Mouse (Mus musculus): ENCODE results near the gene Dedd2. TPM values are rescaled to one million over a fixed set of nuclear protein-coding genes. Genes with fewer than 3 reads are reported as not detected.

The Dedd2 gene
- polyA plus RNA-seq, 1 experiment from 2014 or later = 5.7 TPM

GRCm38 (mm10) chr7:25174343-25174742 lies 46.1 kb downstream of the Dedd2 start:
- no peak for ATAC-seq (ENCODE audit: insufficient number of reproducible peaks, insufficient read depth, low FRiP score, low read depth)
- no peak overlapping the region for H3K9ac ChIP-seq (ENCODE audit: low read length)
- no peak overlapping the region for H3K27ac ChIP-seq (replicated peaks in 1 of 2; ENCODE audit: control insufficient read depth in 1 of 2, insufficient read depth in 1 of 2, low read depth in 2 of 2, low read length in 2 of 2)
- H3K9me3 ChIP-seq (ENCODE audit: control insufficient read depth, low read length) = no peaks in the 10 kb centered on the region
- WGBS = 50% methylated on average over 10 of the region's 11 CpGs
- H3K4me3 ChIP-seq (ENCODE audit: control insufficient read depth in 1 of 2, insufficient read depth in 1 of 2, low read depth in 1 of 2, low read length in 2 of 2) = no peak overlapping the region
- H3K4me1 ChIP-seq (ENCODE audit: control insufficient read depth in 2 of 2, insufficient read depth in 2 of 2, low read length in 2 of 2) = peaks cover 0 to 9% of the 10 kb centered on the region in 2 experiments; a peak in 1 of 4 replicates
- no peaks in the 10 kb centered on the region for H3K36me3 ChIP-seq (ENCODE audit: control insufficient read depth, insufficient read depth, low read length)
- H3K27me3 ChIP-seq (ENCODE audit: control insufficient read depth, insufficient read depth, low read length) = peaks cover 71% of the 10 kb centered on the region
- H3K4me2 ChIP-seq (ENCODE audit: low read length) = no peak overlapping the region

DNA sequence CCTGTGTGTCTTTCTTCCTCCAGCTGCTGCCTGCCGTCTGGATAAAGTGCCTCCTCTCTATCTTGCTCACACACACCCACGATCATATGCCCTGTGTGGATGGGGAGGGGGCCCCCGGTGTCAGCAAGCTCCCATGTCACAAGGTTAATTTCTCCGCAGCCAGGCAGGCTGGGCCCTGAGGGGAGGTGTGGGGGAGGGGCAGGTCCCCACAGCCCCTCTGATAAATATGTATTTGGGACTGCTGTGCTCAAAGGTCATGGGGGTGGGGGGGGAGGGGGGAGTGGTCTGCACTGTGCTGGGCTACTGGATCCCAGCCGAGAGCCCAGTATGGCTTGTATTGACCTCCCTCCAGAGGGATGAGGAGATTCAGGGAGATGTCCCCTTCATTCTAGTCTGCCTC lies 47.7 kb downstream of the Dedd2 start:
- Histone ChIP-seq H3K4me1 (ENCODE audit: control insufficient read depth in 2 of 2, insufficient read depth in 2 of 2, low read length in 2 of 2) (no peaks in the 10 kb centered on the region), H3K4me3 (ENCODE audit: control insufficient read depth in 1 of 2, insufficient read depth in 1 of 2, low read depth in 1 of 2, low read length in 2 of 2) (no peak overlapping the region), H3K9ac (ENCODE audit: low read length) (no peak overlapping the region), H3K36me3 (ENCODE audit: control insufficient read depth, insufficient read depth, low read length) (no peaks in the 10 kb centered on the region), H3K27me3 (ENCODE audit: control insufficient read depth, insufficient read depth, low read length) (peaks cover 54% of the 10 kb centered on the region), H3K27ac (replicated peaks in 1 of 2; ENCODE audit: control insufficient read depth in 1 of 2, insufficient read depth in 1 of 2, low read depth in 2 of 2, low read length in 2 of 2) (no peak overlapping the region), H3K4me2 (ENCODE audit: low read length) (no peak overlapping the region), H3K9me3 (ENCODE audit: control insufficient read depth, low read length) (no peaks in the 10 kb centered on the region)
- WGBS = 44% methylated on average over 5 of the region's 5 CpGs
- no peak for ATAC-seq (ENCODE audit: insufficient number of reproducible peaks, insufficient read depth, low FRiP score, low read depth)

DNA sequence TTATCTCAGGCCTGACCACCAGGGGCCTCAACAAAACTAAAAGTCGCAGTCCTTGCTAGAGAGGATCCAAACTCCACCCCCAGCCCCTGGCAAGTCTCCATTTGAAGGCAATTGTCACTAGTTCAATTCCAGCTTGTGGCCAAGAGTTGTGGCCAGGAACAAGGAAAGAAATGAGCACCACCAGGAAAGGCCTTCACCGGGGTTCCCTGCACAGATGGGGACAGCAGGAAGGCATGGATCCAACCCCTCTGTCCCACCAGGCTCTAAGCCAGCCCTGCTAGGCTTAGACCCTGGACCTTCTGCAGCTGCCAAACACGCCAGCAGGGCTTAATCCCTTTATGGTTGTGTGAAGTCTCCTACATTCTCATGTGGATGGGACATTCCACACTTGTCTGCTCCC lies 49.8 kb downstream of the Dedd2 start:
- Histone ChIP-seq H3K36me3 (ENCODE audit: control insufficient read depth, insufficient read depth, low read length) (no peaks in the 10 kb centered on the region), H3K27me3 (ENCODE audit: control insufficient read depth, insufficient read depth, low read length) (peaks cover 44% of the 10 kb centered on the region)

DNA sequence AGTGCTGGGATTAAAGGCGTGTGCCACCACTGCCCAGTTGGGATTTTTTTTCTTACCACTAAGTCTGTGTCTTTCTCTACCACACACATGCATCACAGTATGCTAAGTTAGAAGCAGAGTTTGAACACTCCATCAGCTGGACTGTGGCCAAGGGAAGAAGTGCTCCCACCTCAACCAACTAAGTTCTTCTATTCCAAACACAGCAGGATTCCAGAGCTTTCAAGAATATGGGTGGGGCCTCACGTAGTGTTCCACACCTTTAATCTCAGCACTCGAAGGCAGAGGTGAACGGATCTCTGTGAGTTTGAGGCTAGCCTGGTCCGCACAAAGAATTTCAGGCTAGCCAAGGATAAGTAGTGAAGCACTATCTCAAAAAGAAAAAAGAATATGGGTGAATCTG lies 54.3 kb downstream of the Dedd2 start:
- Histone ChIP-seq H3K27me3 (ENCODE audit: control insufficient read depth, insufficient read depth, low read length) (peaks cover 24% of the 10 kb centered on the region), H3K4me3 (ENCODE audit: control insufficient read depth in 1 of 2, insufficient read depth in 1 of 2, low read depth in 1 of 2, low read length in 2 of 2) (no peak overlapping the region), H3K36me3 (ENCODE audit: control insufficient read depth, insufficient read depth, low read length) (no peaks in the 10 kb centered on the region), H3K27ac (replicated peaks in 1 of 2; ENCODE audit: control insufficient read depth in 1 of 2, insufficient read depth in 1 of 2, low read depth in 2 of 2, low read length in 2 of 2) (no peak overlapping the region), H3K4me1 (ENCODE audit: control insufficient read depth in 2 of 2, insufficient read depth in 2 of 2, low read length in 2 of 2) (no peaks in the 10 kb centered on the region), H3K4me2 (ENCODE audit: low read length) (no peak overlapping the region), H3K9ac (ENCODE audit: low read length) (no peak overlapping the region), H3K9me3 (ENCODE audit: control insufficient read depth, low read length) (no peaks in the 10 kb centered on the region)
- no peak for ATAC-seq (ENCODE audit: insufficient number of reproducible peaks, insufficient read depth, low FRiP score, low read depth)
- whole genome bisulfite sequencing = 77% methylated on average over 5 of the region's 5 CpGs

More for the DNA sequence above, 49.8 kb downstream of the Dedd2 start:
- Histone ChIP-seq H3K4me2 (ENCODE audit: low read length) (no peak overlapping the region), H3K9ac (ENCODE audit: low read length) (no peak overlapping the region), H3K4me3 (ENCODE audit: control insufficient read depth in 1 of 2, insufficient read depth in 1 of 2, low read depth in 1 of 2, low read length in 2 of 2) (no peak overlapping the region), H3K4me1 (ENCODE audit: control insufficient read depth in 2 of 2, insufficient read depth in 2 of 2, low read length in 2 of 2) (no peaks in the 10 kb centered on the region), H3K9me3 (ENCODE audit: control insufficient read depth, low read length) (no peaks in the 10 kb centered on the region), H3K27ac (replicated peaks in 1 of 2; ENCODE audit: control insufficient read depth in 1 of 2, insufficient read depth in 1 of 2, low read depth in 2 of 2, low read length in 2 of 2) (no peak overlapping the region)
- WGBS = 18% methylated on average over 3 of the region's 3 CpGs
- no peak; the same call in 1 of the 2 replicates for ATAC-seq (ENCODE audit: insufficient number of reproducible peaks, insufficient read depth, low FRiP score, low read depth)

- Histone ChIP-seq H3K9ac (ENCODE audit: low read length) (no peak overlapping the region), H3K4me3 (ENCODE audit: control insufficient read depth in 1 of 2, insufficient read depth in 1 of 2, low read depth in 1 of 2, low read length in 2 of 2) (no peak overlapping the region), H3K27me3 (ENCODE audit: control insufficient read depth, insufficient read depth, low read length) (peaks cover 59% of the 10 kb centered on the region), H3K9me3 (ENCODE audit: control insufficient read depth, low read length) (no peaks in the 10 kb centered on the region), H3K27ac (replicated peaks in 1 of 2; ENCODE audit: control insufficient read depth in 1 of 2, insufficient read depth in 1 of 2, low read depth in 2 of 2, low read length in 2 of 2) (no peak overlapping the region), H3K36me3 (ENCODE audit: control insufficient read depth, insufficient read depth, low read length) (no peaks in the 10 kb centered on the region), H3K4me1 (ENCODE audit: control insufficient read depth in 2 of 2, insufficient read depth in 2 of 2, low read length in 2 of 2) (peaks cover 0 to 4% of the 10 kb centered on the region in 2 experiments; a peak in 1 of 4 replicates), H3K4me2 (ENCODE audit: low read length) (no peak overlapping the region)
- WGBS = 8% methylated on average over 14 of the region's 14 CpGs
- no peak for ATAC-seq (ENCODE audit: insufficient number of reproducible peaks, insufficient read depth, low FRiP score, low read depth)
These were observed 64.2 kb downstream of the Dedd2 start for GRCm38 (mm10) chr7:25156158-25156648.

DNA sequence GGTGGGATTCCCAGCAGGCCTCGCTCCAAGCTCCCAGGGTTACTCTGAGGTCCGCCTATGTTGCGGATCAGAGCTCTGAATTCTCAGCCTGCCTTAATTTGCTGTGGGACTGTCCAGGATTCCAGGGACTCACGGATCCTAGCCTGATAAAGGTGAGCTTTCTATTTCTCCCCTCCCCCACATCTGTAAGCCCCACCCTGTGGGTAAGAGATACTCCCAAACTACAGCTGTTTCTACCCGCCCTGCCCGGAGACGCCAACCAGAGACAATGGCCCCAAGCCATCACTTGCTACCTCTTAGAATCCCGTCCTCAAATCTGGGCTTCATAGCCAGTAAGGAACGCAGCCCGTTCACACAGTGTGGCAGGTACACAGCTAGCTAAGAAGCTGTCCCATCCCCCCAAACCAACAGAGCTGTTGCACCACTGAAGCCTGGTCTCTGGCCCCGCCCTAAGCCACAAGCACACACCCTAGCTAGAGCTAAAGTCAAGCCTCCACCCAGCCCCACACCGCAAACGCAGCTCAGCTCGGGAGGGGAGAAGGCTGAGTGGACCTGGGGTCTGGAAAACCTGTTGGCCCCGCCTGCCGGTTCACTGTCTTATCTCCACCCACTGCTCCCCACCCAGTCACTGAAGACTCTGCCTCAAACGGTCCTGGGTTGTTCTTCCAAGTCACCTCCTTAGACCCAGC lies 64.8 kb downstream of the Dedd2 start:
- Histone ChIP-seq H3K27ac (replicated peaks in 1 of 2; ENCODE audit: control insufficient read depth in 1 of 2, insufficient read depth in 1 of 2, low read depth in 2 of 2, low read length in 2 of 2) (no peak overlapping the region), H3K4me3 (ENCODE audit: control insufficient read depth in 1 of 2, insufficient read depth in 1 of 2, low read depth in 1 of 2, low read length in 2 of 2) (no peak overlapping the region), H3K9me3 (ENCODE audit: control insufficient read depth, low read length) (no peaks in the 10 kb centered on the region), H3K4me1 (ENCODE audit: control insufficient read depth in 2 of 2, insufficient read depth in 2 of 2, low read length in 2 of 2) (peaks cover 0 to 4% of the 10 kb centered on the region in 2 experiments; a peak in 1 of 4 replicates), H3K9ac (ENCODE audit: low read length) (no peak overlapping the region), H3K36me3 (ENCODE audit: control insufficient read depth, insufficient read depth, low read length) (no peaks in the 10 kb centered on the region), H3K27me3 (ENCODE audit: control insufficient read depth, insufficient read depth, low read length) (peaks cover 64% of the 10 kb centered on the region), H3K4me2 (ENCODE audit: low read length) (peak overlapping the region; percentile 21)
- no peak for ATAC-seq (ENCODE audit: insufficient number of reproducible peaks, insufficient read depth, low FRiP score, low read depth)
- WGBS = 7% methylated on average over 17 of the region's 17 CpGs

DNA sequence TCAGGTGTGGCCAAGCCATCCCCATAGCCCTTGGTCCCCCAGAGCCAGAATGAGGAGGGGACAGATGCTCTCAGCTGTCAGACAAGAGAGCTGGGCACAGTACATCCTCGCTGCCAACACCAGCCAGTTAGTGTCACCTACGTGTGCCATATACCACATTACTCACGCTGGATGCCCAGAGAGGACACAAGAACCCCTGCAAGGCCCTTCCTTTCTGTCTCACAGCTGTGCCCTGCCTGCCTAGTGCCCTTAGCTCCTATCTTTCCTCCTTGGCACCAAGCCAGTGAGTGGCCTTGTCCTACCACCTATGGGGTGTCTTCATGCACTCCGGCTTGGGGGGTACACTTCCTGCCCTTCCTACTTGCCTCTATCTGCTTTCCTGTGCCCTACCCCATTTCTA lies 65.8 kb downstream of the Dedd2 start:
- H3K27ac ChIP-seq (replicated peaks in 1 of 2; ENCODE audit: control insufficient read depth in 1 of 2, insufficient read depth in 1 of 2, low read depth in 2 of 2, low read length in 2 of 2) = no peak overlapping the region
- no peak for ATAC-seq (ENCODE audit: insufficient number of reproducible peaks, insufficient read depth, low FRiP score, low read depth)
- H3K4me1 ChIP-seq (ENCODE audit: control insufficient read depth in 2 of 2, insufficient read depth in 2 of 2, low read length in 2 of 2) = peaks cover 0 to 4% of the 10 kb centered on the region in 2 experiments; a peak in 1 of 4 replicates
- no peaks in the 10 kb centered on the region for H3K9me3 ChIP-seq (ENCODE audit: control insufficient read depth, low read length)
- no peak overlapping the region for H3K9ac ChIP-seq (ENCODE audit: low read length)
- no peaks in the 10 kb centered on the region for H3K36me3 ChIP-seq (ENCODE audit: control insufficient read depth, insufficient read depth, low read length)
- WGBS = 68% methylated on average over 4 of the region's 4 CpGs
- no peak overlapping the region for H3K4me2 ChIP-seq (ENCODE audit: low read length)
- no peak overlapping the region for H3K4me3 ChIP-seq (ENCODE audit: control insufficient read depth in 1 of 2, insufficient read depth in 1 of 2, low read depth in 1 of 2, low read length in 2 of 2)
- H3K27me3 ChIP-seq (ENCODE audit: control insufficient read depth, insufficient read depth, low read length) = peaks cover 74% of the 10 kb centered on the region

DNA sequence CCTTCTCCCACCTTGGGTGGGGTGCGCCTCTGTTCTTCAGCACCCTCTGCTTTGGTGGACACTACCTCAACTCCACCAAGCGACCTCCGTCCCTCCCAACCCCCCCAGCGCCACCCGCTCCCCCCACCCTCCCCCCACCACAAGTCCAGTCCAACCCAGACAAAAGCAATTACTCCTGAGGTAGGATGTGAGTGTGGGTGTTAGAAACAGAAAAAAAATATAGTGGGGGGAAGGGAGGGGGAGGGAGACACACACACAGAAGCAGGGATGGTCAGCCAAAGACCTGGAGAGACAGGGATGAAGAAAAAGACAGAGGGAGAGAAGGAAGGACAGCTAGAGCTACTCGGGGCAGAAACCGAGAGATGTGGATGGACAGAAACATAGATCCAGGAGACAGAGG lies 66.6 kb downstream of the Dedd2 start:
- Histone ChIP-seq H3K4me2 (ENCODE audit: low read length) (no peak overlapping the region), H3K27ac (replicated peaks in 1 of 2; ENCODE audit: control insufficient read depth in 1 of 2, insufficient read depth in 1 of 2, low read depth in 2 of 2, low read length in 2 of 2) (no peak overlapping the region), H3K4me1 (ENCODE audit: control insufficient read depth in 2 of 2, insufficient read depth in 2 of 2, low read length in 2 of 2) (peaks cover 0 to 4% of the 10 kb centered on the region in 2 experiments; a peak in 1 of 4 replicates), H3K9me3 (ENCODE audit: control insufficient read depth, low read length) (no peaks in the 10 kb centered on the region), H3K36me3 (ENCODE audit: control insufficient read depth, insufficient read depth, low read length) (no peaks in the 10 kb centered on the region), H3K4me3 (ENCODE audit: control insufficient read depth in 1 of 2, insufficient read depth in 1 of 2, low read depth in 1 of 2, low read length in 2 of 2) (no peak overlapping the region), H3K27me3 (ENCODE audit: control insufficient read depth, insufficient read depth, low read length) (peaks cover 79% of the 10 kb centered on the region), H3K9ac (ENCODE audit: low read length) (no peak overlapping the region)
- ATAC-seq (ENCODE audit: insufficient number of reproducible peaks, insufficient read depth, low FRiP score, low read depth) = no peak
- 58% methylated on average over 7 of the region's 7 CpGs for WGBS
